Mouse (Mus musculus) heart, postnatal 0 days (tissue): ENCODE data around the gene Nepro.

Experiments
- CTCF ChIP-seq: IDR thresholded peaks from 2 replicates; pipeline ENCODE4 v1.5.1; 2016; ENCODE audit warnings: antibody characterized with exemption, control low read depth, low read depth
- EP300 ChIP-seq: IDR thresholded peaks from 2 replicates; pipeline ENCODE4 v1.6.1; 2016; ENCODE audit warnings: antibody characterized with exemption, low read depth

GRCm38 (mm10) chr16:44680756-44681498 is 43.2 kb upstream of the Nepro start:
- TF ChIP-seq CTCF, result no peak
- TF ChIP-seq EP300, result no peak
